Mouse (Mus musculus) megakaryocyte, embryonic 14.5 days (primary cell): ENCODE measurements around the gene Il27.

ENCODE experiments used
- FLI1 ChIP-seq: IDR thresholded peaks from 2 replicates; pipeline ENCODE4 v1.6.1; 2012; ENCODE audit warnings: low read length, inconsistent platforms, mixed read lengths
- GATA1 ChIP-seq: IDR thresholded peaks from 3 replicates; pipeline ENCODE4 v1.6.1; 2012; ENCODE audit warnings: mixed read lengths, low read length, inconsistent platforms, borderline replicate concordance

GRCm38 (mm10) chr7:126607796-126608195, 13.1 kb upstream of the Il27 start:
- no peak for TF ChIP-seq GATA1
- TF ChIP-seq FLI1 = no peak
